Mouse (Mus musculus) retina, adult 2 months (tissue): ENCODE measurements around the gene Crlf1.

ENCODE experiments used
- DNase-seq: peaks from one replicate; pipeline ENCODE4 v3.0.0-alpha.2; 2012; ENCODE audit warnings: low read depth, low spot score

Gene Crlf1

DNA sequence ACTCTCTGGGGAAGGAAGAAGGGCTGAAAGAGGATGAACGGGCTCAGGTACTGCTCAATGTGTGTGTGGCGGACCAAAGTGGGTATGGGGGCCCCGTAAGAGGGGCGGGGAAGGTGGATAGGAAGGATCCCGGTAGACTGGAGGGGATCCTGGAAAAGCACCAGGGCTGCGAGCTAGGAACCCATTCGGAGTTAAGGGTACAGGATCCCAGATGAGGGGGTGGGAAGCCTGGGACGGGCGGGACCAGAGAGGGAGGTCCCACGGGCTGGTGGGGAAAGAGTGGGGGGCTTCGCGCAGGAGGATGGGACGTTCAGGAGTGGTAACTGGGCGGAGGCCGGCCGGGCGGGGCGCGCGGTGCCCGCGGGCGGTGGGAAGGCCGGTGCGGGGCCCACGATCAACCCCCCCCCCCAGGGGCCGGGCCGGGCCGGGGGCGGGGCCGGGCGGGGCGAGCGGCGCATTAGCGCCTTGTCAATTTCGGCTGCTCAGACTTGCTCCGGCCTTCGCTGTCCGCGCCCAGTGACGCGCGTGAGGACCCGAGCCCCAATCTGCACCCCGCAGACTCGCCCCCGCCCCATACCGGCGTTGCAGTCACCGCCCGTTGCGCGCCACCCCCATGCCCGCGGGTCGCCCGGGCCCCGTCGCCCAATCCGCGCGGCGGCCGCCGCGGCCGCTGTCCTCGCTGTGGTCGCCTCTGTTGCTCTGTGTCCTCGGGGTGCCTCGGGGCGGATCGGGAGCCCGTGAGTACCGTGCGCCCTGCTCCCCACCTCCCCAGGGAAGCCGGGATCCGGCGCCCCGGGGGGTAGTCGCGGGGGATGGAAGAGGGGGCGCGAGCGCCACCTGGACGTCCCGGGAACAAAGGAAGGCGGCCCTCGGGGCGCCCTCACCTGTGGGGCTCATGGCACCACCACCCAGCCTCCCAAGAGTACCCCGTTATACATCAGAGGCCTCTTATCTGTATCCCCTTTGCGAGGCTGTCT, at the start of gene Crlf1:
Gene Crlf1, plus strand, starts transcription at position 495 of the 977 bp plus-strand sequence.
- DNase-seq: no peak

DNA sequence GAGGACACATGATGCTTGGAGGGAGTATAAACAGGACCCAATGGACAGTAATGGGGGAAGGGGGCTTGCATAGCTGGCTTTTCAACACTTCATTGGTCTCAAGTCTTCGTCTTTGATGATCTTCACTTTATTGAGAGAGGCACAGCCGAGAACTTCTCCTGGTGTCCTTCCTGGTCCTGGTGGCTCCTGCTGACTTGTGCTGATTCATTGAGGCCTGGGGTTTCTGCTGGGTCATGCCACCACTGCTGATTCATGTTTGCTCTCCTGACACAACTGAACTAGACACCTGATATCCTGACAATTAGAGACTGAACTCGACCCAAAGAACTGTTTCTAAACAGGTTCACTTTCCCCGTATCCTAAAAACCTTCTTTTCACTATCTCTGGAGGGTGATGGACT, 49.6 kb upstream of the Crlf1 start:
- DNase-seq: no peak

DNA sequence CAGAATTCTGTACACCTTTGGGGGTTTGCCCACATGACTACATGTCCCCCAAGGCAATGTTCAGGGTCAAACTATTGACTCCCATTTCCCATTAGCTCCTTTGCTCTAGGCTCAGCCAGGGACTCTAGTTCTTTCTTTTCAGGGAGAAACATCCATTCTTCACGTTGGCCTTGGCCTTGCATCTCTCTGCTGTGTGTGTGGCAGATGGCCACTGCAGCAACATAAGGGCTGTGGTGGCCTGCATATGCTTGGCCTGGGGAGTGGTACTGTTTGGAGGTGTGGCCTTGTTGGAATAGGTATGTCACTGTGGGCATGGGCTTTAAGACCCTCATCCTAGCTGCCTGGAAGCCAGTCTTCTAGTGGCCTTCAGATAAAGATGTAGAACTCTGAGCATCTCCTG, 47.0 kb upstream of the Crlf1 start:
- no peak for DNase-seq

DNA sequence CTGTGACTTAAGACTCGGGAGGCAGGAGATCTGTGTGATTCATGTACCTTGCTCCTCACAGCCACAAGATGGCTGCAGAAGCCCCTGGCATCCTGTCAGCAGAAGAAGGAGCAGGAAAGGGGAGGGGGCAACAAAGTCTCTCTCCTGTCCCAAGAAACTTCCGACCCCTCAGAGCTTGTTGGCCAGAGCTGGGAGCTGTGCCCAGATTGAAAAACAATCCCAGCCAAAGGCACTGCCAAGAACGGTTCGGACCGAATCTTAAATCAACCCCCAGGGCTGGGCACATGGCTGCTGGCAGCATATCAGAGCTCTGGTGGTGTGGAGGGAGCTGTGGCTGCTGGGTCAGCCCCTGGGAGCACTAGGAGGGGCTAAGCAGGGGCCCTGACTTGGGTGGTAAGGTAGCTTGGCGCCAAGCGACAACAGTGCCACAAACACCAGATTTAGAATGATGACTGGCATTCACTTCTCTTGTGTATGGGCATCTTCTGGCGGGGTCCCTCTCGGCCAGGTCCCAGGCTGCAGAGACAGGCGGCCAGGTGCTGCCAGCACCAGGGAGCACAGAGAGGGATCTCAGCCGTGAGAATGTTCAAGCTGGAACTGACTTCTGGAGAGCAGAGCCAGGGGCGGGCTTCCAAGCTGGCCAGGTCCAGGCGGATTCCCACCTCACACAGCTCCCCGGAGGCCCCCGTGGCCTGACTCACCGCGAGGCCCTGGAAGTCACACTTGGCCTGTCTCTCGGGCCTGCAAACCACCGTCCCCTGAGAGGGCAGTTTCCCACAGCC, 45.1 kb upstream of the Crlf1 start:
- no peak for DNase-seq

- no peak for DNase-seq
These were observed 40.6 kb upstream of the Crlf1 start for GRCm38 (mm10) chr8:70452196-70452966.

- DNase-seq: no peak
These were observed 39.1 kb upstream of the Crlf1 start for GRCm38 (mm10) chr8:70453852-70454251.

DNA sequence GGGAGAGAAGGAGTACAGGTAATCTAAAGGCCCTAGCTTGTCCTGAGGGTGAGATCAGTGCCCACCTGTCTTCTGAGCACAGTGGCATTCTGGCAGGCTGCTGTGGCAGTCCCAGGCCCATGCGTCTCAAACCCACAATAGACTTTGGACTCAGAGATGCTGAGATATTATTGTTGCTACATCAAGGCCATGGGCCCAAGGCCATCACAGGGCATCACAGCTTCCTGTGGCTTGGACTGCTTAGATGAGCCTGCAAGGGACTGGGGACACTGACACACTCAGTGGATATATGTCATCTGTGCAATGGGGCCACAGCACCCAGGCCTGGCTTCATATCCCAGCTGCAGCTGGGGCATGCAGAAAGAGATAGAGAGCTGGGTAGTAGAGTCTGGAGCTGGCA, 36.0 kb upstream of the Crlf1 start:
- no peak for DNase-seq

DNA sequence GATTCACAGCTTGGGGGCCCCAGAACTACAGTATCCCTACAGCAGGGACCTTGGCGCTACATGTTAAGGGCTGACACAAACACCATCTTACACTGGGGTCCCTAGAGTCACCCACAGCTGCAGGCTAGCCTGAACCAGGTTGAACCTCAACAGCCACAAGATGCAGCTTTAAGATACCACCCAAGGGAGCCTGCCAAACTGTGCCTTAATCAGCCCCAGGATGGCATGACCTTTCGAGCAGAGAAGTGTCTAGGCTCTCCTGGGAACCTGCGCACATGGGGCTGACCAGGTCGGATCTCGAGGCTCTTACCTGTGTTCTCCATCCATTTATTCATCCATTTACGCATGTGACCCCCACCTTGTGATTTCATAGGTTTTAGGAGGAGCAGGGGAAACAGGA, 35.1 kb upstream of the Crlf1 start:
- no peak for DNase-seq

GRCm38 (mm10) chr8:70458462-70458861, 34.5 kb upstream of the Crlf1 start:
- no peak for DNase-seq

GRCm38 (mm10) chr8:70459636-70460035, 33.3 kb upstream of the Crlf1 start:
- no peak for DNase-seq

- DNase-seq: no peak
These were observed 32.8 kb upstream of the Crlf1 start for GRCm38 (mm10) chr8:70460199-70460598.

DNA sequence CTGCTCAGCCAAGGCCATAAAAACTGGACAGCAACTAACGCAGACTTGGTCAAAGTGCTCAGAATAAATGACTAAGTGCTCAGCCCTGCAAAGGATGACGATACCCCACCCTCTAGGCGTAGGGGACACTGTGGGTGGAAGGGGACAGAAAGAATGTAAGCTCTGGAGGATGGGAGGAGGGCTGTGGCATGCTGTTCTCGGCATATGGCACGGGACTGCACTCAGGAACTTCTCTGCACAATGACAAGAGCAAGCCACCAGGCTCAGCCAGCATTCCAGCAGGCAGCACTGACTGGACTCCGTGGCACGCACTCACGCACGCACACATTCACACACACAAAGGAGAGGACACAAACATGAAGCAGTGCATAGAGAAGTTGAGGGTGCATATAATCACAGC, 32.4 kb upstream of the Crlf1 start:
- DNase-seq: no peak

DNA sequence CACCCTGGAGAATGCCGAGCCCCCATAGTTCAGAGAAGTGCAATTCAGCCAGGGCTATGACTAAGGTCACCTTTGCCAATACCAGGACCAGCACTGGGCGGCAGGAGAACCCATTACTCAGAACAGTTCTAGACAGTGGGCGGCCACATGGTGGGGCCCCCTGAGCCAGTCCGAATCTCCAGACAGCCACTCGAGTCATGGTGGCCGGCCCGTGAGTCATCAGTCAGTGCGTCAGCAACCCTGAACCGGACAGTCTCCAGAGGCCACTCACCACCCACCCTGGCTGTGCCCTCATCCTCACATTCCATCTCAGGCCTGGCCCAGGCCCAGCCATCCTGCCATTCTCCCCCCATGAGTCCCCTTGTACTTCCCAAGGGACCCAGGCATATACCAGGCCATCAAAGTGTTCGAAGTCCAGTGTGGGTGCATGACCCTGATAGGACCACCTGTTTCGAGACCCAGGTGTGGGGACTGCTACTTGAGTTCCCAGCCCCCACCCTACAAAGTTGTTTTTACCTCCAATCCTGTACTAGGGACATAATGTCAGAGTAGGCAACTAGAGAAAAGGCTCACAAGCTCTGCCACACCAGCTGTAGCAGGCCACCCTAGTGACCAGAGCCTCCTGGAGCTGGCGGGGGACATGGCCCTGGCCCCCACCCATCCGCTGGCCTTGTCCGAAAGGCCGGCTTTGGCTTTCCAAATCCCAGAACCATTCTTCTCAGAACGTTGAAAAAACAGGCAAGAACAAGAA, 31.0 kb upstream of the Crlf1 start:
- no peak for DNase-seq

DNA sequence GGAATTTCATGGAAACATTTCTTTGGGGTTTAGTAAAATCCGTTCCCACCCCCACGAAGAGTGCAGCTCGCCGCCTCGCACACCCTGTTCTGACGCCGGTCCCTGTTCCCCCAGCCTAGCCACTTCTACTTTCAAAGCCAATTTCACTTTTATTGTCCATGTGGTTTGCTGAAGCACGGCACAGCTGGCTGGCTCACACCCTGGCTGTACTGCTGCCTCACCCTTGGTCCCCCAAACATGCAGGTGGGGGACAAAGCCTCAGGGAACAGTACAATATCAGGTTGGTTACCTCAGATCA, 30.5 kb upstream of the Crlf1 start:
- no peak for DNase-seq

- no peak for DNase-seq
These were observed 29.7 kb upstream of the Crlf1 start for GRCm38 (mm10) chr8:70463306-70463705.

- DNase-seq: no peak
These were observed 28.8 kb upstream of the Crlf1 start for GRCm38 (mm10) chr8:70464162-70464561.

GRCm38 (mm10) chr8:70465701-70466100, 27.3 kb upstream of the Crlf1 start:
- DNase-seq: no peak

GRCm38 (mm10) chr8:70466305-70466704, 26.7 kb upstream of the Crlf1 start:
- no peak for DNase-seq

DNA sequence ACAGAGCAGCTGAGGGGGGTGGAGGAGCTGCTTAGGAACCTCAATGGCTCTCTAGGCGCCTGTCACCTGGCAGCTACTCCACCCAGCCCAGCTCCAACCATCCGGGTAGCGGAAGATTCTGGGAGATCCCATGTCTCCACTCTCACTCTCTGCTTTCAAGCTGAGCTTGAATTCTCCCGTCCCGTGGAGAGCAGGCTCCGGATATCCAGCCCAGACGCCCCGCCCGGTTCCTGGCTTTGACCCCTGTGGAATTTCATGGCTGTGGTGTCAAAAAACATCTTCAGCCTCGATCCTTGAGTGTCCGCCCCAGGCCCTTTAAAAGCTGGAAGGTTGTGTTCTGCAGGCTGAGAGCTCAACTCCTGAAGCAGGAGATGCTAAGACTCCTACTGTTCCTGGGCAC, 26.2 kb upstream of the Crlf1 start:
- DNase-seq: no peak

DNA sequence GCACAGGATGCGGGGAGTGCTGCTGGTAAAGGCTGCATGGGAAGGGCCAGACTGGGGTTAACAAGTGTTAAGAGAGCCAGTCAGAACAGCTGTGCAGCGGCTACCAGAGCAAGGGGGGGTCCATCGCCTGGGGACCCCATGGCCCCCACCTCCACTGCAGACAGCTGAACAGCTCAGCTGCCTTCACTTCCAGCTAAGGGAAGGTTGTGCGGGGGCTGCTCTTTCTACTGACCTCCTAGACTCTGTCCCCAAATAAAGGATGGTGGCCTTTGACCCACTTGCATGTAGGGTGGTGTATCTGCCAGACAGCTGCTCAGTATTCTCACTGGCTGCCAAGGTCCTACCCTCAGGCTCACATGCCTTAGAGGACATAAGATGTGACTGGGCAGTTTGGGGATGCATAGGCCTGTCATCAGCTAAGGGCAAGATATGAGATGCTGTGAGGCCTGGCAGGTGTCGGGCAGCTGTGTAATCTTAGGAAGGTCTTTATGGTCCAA, 25.7 kb upstream of the Crlf1 start:
- no peak for DNase-seq

- DNase-seq: no peak
These were observed 25.1 kb upstream of the Crlf1 start for GRCm38 (mm10) chr8:70467907-70468306.
